Mouse (Mus musculus): Measurements from ENCODE around the gene Ndufc2.
"Not testable (repeated sequence)": the region's sequence is repeated elsewhere in the genome, so short reads cannot be mapped to it uniquely, and the experiment has no call there.

Ndufc2 gene

GRCm38 (mm10) chr7:97427778-97428420 lies 28.1 kb downstream of the Ndufc2 start:
- Histone ChIP-seq H3K27me3 (ENCODE audit: control insufficient read depth, insufficient read depth, low read length, poor library complexity, severe bottlenecking) (no peaks in the 10 kb centered on the region), H3K36me3 (ENCODE audit: control insufficient read depth, insufficient read depth, low read length, poor library complexity, severe bottlenecking) (no peaks in the 10 kb centered on the region)
- no peak for DNase-seq (ENCODE audit: low read depth, low spot score)

- DNase-seq (ENCODE audit: low read depth, low spot score) = peak; percentile 84
- no peaks in the 10 kb centered on the region for H3K36me3 ChIP-seq (ENCODE audit: control insufficient read depth, insufficient read depth, low read length, poor library complexity, severe bottlenecking)
- no peaks in the 10 kb centered on the region for H3K27me3 ChIP-seq (ENCODE audit: control insufficient read depth, insufficient read depth, low read length, poor library complexity, severe bottlenecking)
Observed at GRCm38 (mm10) chr7:97429705-97430104, 29.9 kb downstream of the Ndufc2 start.

GRCm38 (mm10) chr7:97433517-97433916 lies 33.7 kb downstream of the Ndufc2 start:
- DNase-seq (ENCODE audit: low read depth, low spot score); H3K27me3 ChIP-seq (ENCODE audit: control insufficient read depth, insufficient read depth, low read length, poor library complexity, severe bottlenecking); H3K36me3 ChIP-seq (ENCODE audit: control insufficient read depth, insufficient read depth, low read length, poor library complexity, severe bottlenecking): not testable (repeated sequence)

- Histone ChIP-seq H3K36me3 (ENCODE audit: control insufficient read depth, insufficient read depth, low read length, poor library complexity, severe bottlenecking) (no peaks in the 10 kb centered on the region), H3K27me3 (ENCODE audit: control insufficient read depth, insufficient read depth, low read length, poor library complexity, severe bottlenecking) (no peaks in the 10 kb centered on the region)
- DNase-seq (ENCODE audit: low read depth, low spot score) = no peak
Observed at GRCm38 (mm10) chr7:97434517-97434916, 34.7 kb downstream of the Ndufc2 start.

- Histone ChIP-seq H3K27me3 (ENCODE audit: control insufficient read depth, insufficient read depth, low read length, poor library complexity, severe bottlenecking) (no peaks in the 10 kb centered on the region), H3K36me3 (ENCODE audit: control insufficient read depth, insufficient read depth, low read length, poor library complexity, severe bottlenecking) (no peaks in the 10 kb centered on the region)
- DNase-seq (ENCODE audit: low read depth, low spot score) = no peak
Observed at GRCm38 (mm10) chr7:97438986-97439385, 39.2 kb downstream of the Ndufc2 start.

GRCm38 (mm10) chr7:97446171-97446925 lies 46.5 kb downstream of the Ndufc2 start:
- Histone ChIP-seq H3K27me3 (ENCODE audit: control insufficient read depth, insufficient read depth, low read length, poor library complexity, severe bottlenecking) (no peaks in the 10 kb centered on the region), H3K36me3 (ENCODE audit: control insufficient read depth, insufficient read depth, low read length, poor library complexity, severe bottlenecking) (no peaks in the 10 kb centered on the region)
- DNase-seq (ENCODE audit: low read depth, low spot score) = no peak

GRCm38 (mm10) chr7:97447050-97447531 lies 47.3 kb downstream of the Ndufc2 start:
- DNase-seq (ENCODE audit: low read depth, low spot score) = no peak
- Histone ChIP-seq H3K36me3 (ENCODE audit: control insufficient read depth, insufficient read depth, low read length, poor library complexity, severe bottlenecking) (no peaks in the 10 kb centered on the region), H3K27me3 (ENCODE audit: control insufficient read depth, insufficient read depth, low read length, poor library complexity, severe bottlenecking) (no peaks in the 10 kb centered on the region)

GRCm38 (mm10) chr7:97451023-97451422 lies 51.2 kb downstream of the Ndufc2 start, which contains the start of gene Kctd14:
TSS of gene Kctd14 (plus strand) at chr7:97451323.
- H3K27me3 ChIP-seq (ENCODE audit: control insufficient read depth, insufficient read depth, low read length, poor library complexity, severe bottlenecking); H3K36me3 ChIP-seq (ENCODE audit: control insufficient read depth, insufficient read depth, low read length, poor library complexity, severe bottlenecking); DNase-seq (ENCODE audit: low read depth, low spot score): not testable (repeated sequence)

- no peaks in the 10 kb centered on the region for H3K27me3 ChIP-seq (ENCODE audit: control insufficient read depth, insufficient read depth, low read length, poor library complexity, severe bottlenecking)
- no peaks in the 10 kb centered on the region for H3K36me3 ChIP-seq (ENCODE audit: control insufficient read depth, insufficient read depth, low read length, poor library complexity, severe bottlenecking)
- DNase-seq (ENCODE audit: low read depth, low spot score) = no peak
Observed at GRCm38 (mm10) chr7:97452196-97452595, 52.4 kb downstream of the Ndufc2 start.

- peak; percentile 42 for DNase-seq (ENCODE audit: low read depth, low spot score)
- Histone ChIP-seq H3K27me3 (ENCODE audit: control insufficient read depth, insufficient read depth, low read length, poor library complexity, severe bottlenecking) (no peaks in the 10 kb centered on the region), H3K36me3 (ENCODE audit: control insufficient read depth, insufficient read depth, low read length, poor library complexity, severe bottlenecking) (no peaks in the 10 kb centered on the region)
Observed at GRCm38 (mm10) chr7:97453141-97453921, 53.5 kb downstream of the Ndufc2 start.

- DNase-seq (ENCODE audit: low read depth, low spot score) = peak; percentile 34
- H3K27me3 ChIP-seq (ENCODE audit: control insufficient read depth, insufficient read depth, low read length, poor library complexity, severe bottlenecking) = no peaks in the 10 kb centered on the region
Observed at GRCm38 (mm10) chr7:97454795-97455194, 55.0 kb downstream of the Ndufc2 start.

GRCm38 (mm10) chr7:97455577-97455976 lies 55.8 kb downstream of the Ndufc2 start:
- H3K27me3 ChIP-seq (ENCODE audit: control insufficient read depth, insufficient read depth, low read length, poor library complexity, severe bottlenecking) = no peaks in the 10 kb centered on the region
- 0 out of 2 replicates have a peak, but pooled peaks cover 3% of the 10 kb centered on the region for H3K36me3 ChIP-seq (ENCODE audit: control insufficient read depth, insufficient read depth, low read length, poor library complexity, severe bottlenecking)
- peak; percentile 54 for DNase-seq (ENCODE audit: low read depth, low spot score)

More at GRCm38 (mm10) chr7:97454795-97455194, 55.0 kb downstream of the Ndufc2 start:
- no peaks in the 10 kb centered on the region for H3K36me3 ChIP-seq (ENCODE audit: control insufficient read depth, insufficient read depth, low read length, poor library complexity, severe bottlenecking)

Data from splenic B cell, adult 2 months (primary cell).